Mouse (Mus musculus): Measurements from ENCODE around the gene Clec2g. TPM values are rescaled to one million over a fixed set of nuclear protein-coding genes. Genes with fewer than 3 reads are reported as not detected.
"Not testable (repeated sequence)": the region's sequence is repeated elsewhere in the genome, so short reads cannot be mapped to it uniquely, and the experiment has no call there.

Clec2g gene
- polyA plus RNA-seq, 1 experiment from 2014 or later = not detected

GRCm38 (mm10) chr6:128996054-128996767, 62.0 kb downstream of the Clec2g start:
- DNase-seq = no peak
- 44% methylated on average over 3 of the region's 3 CpGs for WGBS (ENCODE audit: insufficient replicate concordance)

GRCm38 (mm10) chr6:128996768-128997442, 62.7 kb downstream of the Clec2g start:
- DNase-seq = no peak
- peak overlapping the region; percentile 63 for H3K4me2 ChIP-seq
- peaks cover 21% of the 10 kb centered on the region for H3K4me1 ChIP-seq (replicated peaks)
- no peaks in the 10 kb centered on the region for H3K9me3 ChIP-seq (replicated peaks)
- peak overlapping the region; percentile 38 for H3K4me3 ChIP-seq (replicated peaks)
- peak; percentile 70 for ATAC-seq (ENCODE audit: low read depth)
- no peaks in the 10 kb centered on the region for H3K27me3 ChIP-seq
- H3K27ac ChIP-seq = peak overlapping the region; percentile 66
- 40% methylated on average over 13 of the region's 13 CpGs for WGBS (ENCODE audit: insufficient replicate concordance)
- no peaks in the 10 kb centered on the region for H3K36me3 ChIP-seq
- H3K9ac ChIP-seq = peak overlapping the region; percentile 60

More at GRCm38 (mm10) chr6:128996054-128996767, 62.0 kb downstream of the Clec2g start:
- Histone ChIP-seq H3K9ac (peak overlapping the region; percentile 60), H3K27ac (peak overlapping the region; percentile 66), H3K4me1 (replicated peaks) (peaks cover 21% of the 10 kb centered on the region), H3K4me2 (peak overlapping the region; percentile 63), H3K27me3 (no peaks in the 10 kb centered on the region), H3K36me3 (no peaks in the 10 kb centered on the region), H3K4me3 (replicated peaks) (peak overlapping the region; percentile 38), H3K9me3 (replicated peaks) (no peaks in the 10 kb centered on the region)
- ATAC-seq (ENCODE audit: low read depth) = peak; percentile 72

GRCm38 (mm10) chr6:129001392-129001791, 67.2 kb downstream of the Clec2g start:
- H3K27me3 ChIP-seq = no peaks in the 10 kb centered on the region
- no peak overlapping the region for H3K27ac ChIP-seq
- no peak overlapping the region for H3K9ac ChIP-seq
- H3K4me3 ChIP-seq (replicated peaks) = no peak overlapping the region
- H3K9me3 ChIP-seq (replicated peaks) = no peaks in the 10 kb centered on the region
- no peaks in the 10 kb centered on the region for H3K36me3 ChIP-seq
- 62% methylated on average over 2 of the region's 2 CpGs for WGBS (ENCODE audit: insufficient replicate concordance)
- H3K4me2 ChIP-seq = no peak overlapping the region
- peaks cover 12% of the 10 kb centered on the region for H3K4me1 ChIP-seq (replicated peaks)
- DNase-seq (no peak), ATAC-seq (ENCODE audit: low read depth) (no peak)

- WGBS (ENCODE audit: insufficient replicate concordance) = 66% methylated on average over 8 of the region's 8 CpGs
These were observed 74.4 kb downstream of the Clec2g start for GRCm38 (mm10) chr6:129008552-129008951.

GRCm38 (mm10) chr6:129009846-129010504, 75.8 kb downstream of the Clec2g start:
- DNase-seq; H3K4me3 ChIP-seq (replicated peaks); H3K9ac ChIP-seq; H3K9me3 ChIP-seq (replicated peaks); ATAC-seq (ENCODE audit: low read depth); H3K4me2 ChIP-seq; H3K27me3 ChIP-seq; H3K4me1 ChIP-seq (replicated peaks); H3K27ac ChIP-seq; H3K36me3 ChIP-seq: not testable (repeated sequence)
- WGBS (ENCODE audit: insufficient replicate concordance) = 60% methylated on average over 7 of the region's 7 CpGs

More at GRCm38 (mm10) chr6:129008552-129008951, 74.4 kb downstream of the Clec2g start:
- Histone ChIP-seq H3K36me3 (no peaks in the 10 kb centered on the region), H3K27ac (no peak overlapping the region), H3K4me3 (replicated peaks) (no peak overlapping the region), H3K9ac (no peak overlapping the region), H3K4me2 (no peak overlapping the region), H3K27me3 (no peaks in the 10 kb centered on the region), H3K4me1 (replicated peaks) (no peaks in the 10 kb centered on the region), H3K9me3 (replicated peaks) (no peaks in the 10 kb centered on the region)
- DNase-seq = no peak
- no peak for ATAC-seq (ENCODE audit: low read depth)

GRCm38 (mm10) chr6:129010505-129010873, 76.3 kb downstream of the Clec2g start:
- no peak overlapping the region for H3K9ac ChIP-seq
- DNase-seq = no peak
- no peak overlapping the region for H3K27ac ChIP-seq
- H3K4me2 ChIP-seq = no peak overlapping the region
- WGBS (ENCODE audit: insufficient replicate concordance) = 59% methylated on average over 3 of the region's 3 CpGs
- ATAC-seq (ENCODE audit: low read depth) = no peak
- H3K27me3 ChIP-seq = no peaks in the 10 kb centered on the region
- no peaks in the 10 kb centered on the region for H3K36me3 ChIP-seq
- no peaks in the 10 kb centered on the region for H3K4me1 ChIP-seq (replicated peaks)
- H3K4me3 ChIP-seq (replicated peaks) = no peak overlapping the region
- no peaks in the 10 kb centered on the region for H3K9me3 ChIP-seq (replicated peaks)

- not testable (repeated sequence) for H3K27ac ChIP-seq; H3K9me3 ChIP-seq (replicated peaks); H3K27me3 ChIP-seq; H3K36me3 ChIP-seq; H3K4me2 ChIP-seq; DNase-seq; H3K4me3 ChIP-seq (replicated peaks); H3K4me1 ChIP-seq (replicated peaks); H3K9ac ChIP-seq; ATAC-seq (ENCODE audit: low read depth)
- 88% methylated on average over 19 of the region's 23 CpGs for WGBS (ENCODE audit: insufficient replicate concordance)
These were observed 77.8 kb downstream of the Clec2g start for GRCm38 (mm10) chr6:129012012-129012411.

- ATAC-seq (ENCODE audit: low read depth) = no peak
- no peak overlapping the region for H3K4me3 ChIP-seq (replicated peaks)
- WGBS (ENCODE audit: insufficient replicate concordance) = 35% methylated on average over 1 of the region's 1 CpGs
These were observed 78.8 kb downstream of the Clec2g start for GRCm38 (mm10) chr6:129012966-129013365.

GRCm38 (mm10) chr6:129013762-129014276, 79.6 kb downstream of the Clec2g start:
- 62% methylated on average over 5 of the region's 5 CpGs for WGBS (ENCODE audit: insufficient replicate concordance)
- Histone ChIP-seq H3K4me3 (replicated peaks) (no peak overlapping the region), H3K4me1 (replicated peaks) (no peaks in the 10 kb centered on the region), H3K9ac (no peak overlapping the region), H3K36me3 (no peaks in the 10 kb centered on the region), H3K27me3 (no peaks in the 10 kb centered on the region), H3K27ac (no peak overlapping the region), H3K4me2 (no peak overlapping the region), H3K9me3 (replicated peaks) (no peaks in the 10 kb centered on the region)
- no peak for DNase-seq
- ATAC-seq (ENCODE audit: low read depth) = no peak

More at GRCm38 (mm10) chr6:129012966-129013365, 78.8 kb downstream of the Clec2g start:
- no peaks in the 10 kb centered on the region for H3K36me3 ChIP-seq
- no peaks in the 10 kb centered on the region for H3K27me3 ChIP-seq
- H3K27ac ChIP-seq = no peak overlapping the region
- H3K9ac ChIP-seq = no peak overlapping the region
- DNase-seq = no peak
- H3K4me2 ChIP-seq = no peak overlapping the region
- H3K4me1 ChIP-seq (replicated peaks) = no peaks in the 10 kb centered on the region
- no peaks in the 10 kb centered on the region for H3K9me3 ChIP-seq (replicated peaks)

- DNase-seq (no peak), ATAC-seq (ENCODE audit: low read depth) (no peak)
- no peak overlapping the region for H3K27ac ChIP-seq
- H3K36me3 ChIP-seq = no peaks in the 10 kb centered on the region
- no peaks in the 10 kb centered on the region for H3K27me3 ChIP-seq
- H3K9me3 ChIP-seq (replicated peaks) = no peaks in the 10 kb centered on the region
- no peak overlapping the region for H3K4me3 ChIP-seq (replicated peaks)
- WGBS (ENCODE audit: insufficient replicate concordance) = 38% methylated on average over 1 of the region's 1 CpGs
- no peak overlapping the region for H3K9ac ChIP-seq
- no peaks in the 10 kb centered on the region for H3K4me1 ChIP-seq (replicated peaks)
- H3K4me2 ChIP-seq = no peak overlapping the region
These were observed 80.2 kb downstream of the Clec2g start for GRCm38 (mm10) chr6:129014399-129014798.

- Histone ChIP-seq H3K4me3 (replicated peaks) (no peak overlapping the region), H3K36me3 (no peaks in the 10 kb centered on the region), H3K9me3 (replicated peaks) (no peaks in the 10 kb centered on the region), H3K27ac (no peak overlapping the region), H3K4me2 (no peak overlapping the region), H3K9ac (no peak overlapping the region), H3K4me1 (replicated peaks) (no peaks in the 10 kb centered on the region), H3K27me3 (no peaks in the 10 kb centered on the region)
- DNase-seq (no peak), ATAC-seq (ENCODE audit: low read depth) (no peak)
- 75% methylated on average over 8 of the region's 8 CpGs for WGBS (ENCODE audit: insufficient replicate concordance)
These were observed 93.5 kb downstream of the Clec2g start for GRCm38 (mm10) chr6:129027451-129028248.

All from liver, embryonic 13.5 days (tissue).